Mouse (Mus musculus) layer of hippocampus, adult 9-10 months (tissue): ENCODE results near the gene Fryl.

ENCODE experiments used
- DNase-seq: peaks from one replicate; pipeline ENCODE4 v3.0.0; 2022; ENCODE audit warnings: low spot score

The Fryl gene

GRCm38 (mm10) chr5:73221826-73222225, 34.6 kb downstream of the Fryl start:
- no peak for DNase-seq

- DNase-seq: no peak
Measured at GRCm38 (mm10) chr5:73219716-73220115, 36.7 kb downstream of the Fryl start.

DNA sequence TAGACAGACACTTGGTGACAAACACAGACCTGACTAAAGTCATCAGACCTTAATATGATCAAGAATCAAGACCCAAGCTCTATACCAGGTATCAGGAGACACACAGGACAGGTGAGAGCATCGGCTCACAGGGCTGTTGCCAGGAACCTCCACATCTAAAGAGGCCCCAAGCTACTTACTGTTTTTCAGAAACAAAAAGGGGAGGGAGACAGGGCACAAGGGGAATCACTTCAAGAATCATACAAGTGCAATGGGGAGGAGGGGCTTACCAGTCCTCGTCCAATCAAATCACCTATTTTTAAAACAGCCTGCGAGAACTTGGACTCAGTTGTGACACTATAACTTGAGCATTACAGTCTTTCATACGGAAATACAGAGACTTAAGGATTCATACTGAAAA, 38.4 kb downstream of the Fryl start:
- DNase-seq: no peak

GRCm38 (mm10) chr5:73217116-73217515, 39.3 kb downstream of the Fryl start:
- no peak for DNase-seq

DNA sequence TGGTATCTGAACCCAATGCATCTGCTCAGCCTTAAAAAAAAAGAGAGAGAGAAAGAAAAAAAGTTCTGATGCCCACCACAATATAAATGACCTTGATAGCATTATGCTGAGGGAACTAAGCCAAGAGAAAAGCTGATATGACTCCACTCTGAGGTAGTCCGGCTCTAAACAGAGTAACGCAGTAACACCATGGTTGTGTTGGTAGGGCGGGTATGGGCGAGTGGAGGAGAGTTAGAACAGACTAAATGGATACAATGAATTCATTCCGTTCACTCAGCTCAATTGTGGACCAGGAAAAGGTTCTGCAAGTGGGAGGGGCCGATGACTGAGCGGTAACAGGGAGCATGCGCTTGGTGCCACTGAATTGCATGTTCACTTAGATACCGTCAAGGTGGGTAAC, 40.4 kb downstream of the Fryl start:
- no peak for DNase-seq

GRCm38 (mm10) chr5:73212446-73212845, 44.0 kb downstream of the Fryl start:
- no peak for DNase-seq

GRCm38 (mm10) chr5:73211961-73212360, 44.5 kb downstream of the Fryl start:
- DNase-seq: no peak

DNA sequence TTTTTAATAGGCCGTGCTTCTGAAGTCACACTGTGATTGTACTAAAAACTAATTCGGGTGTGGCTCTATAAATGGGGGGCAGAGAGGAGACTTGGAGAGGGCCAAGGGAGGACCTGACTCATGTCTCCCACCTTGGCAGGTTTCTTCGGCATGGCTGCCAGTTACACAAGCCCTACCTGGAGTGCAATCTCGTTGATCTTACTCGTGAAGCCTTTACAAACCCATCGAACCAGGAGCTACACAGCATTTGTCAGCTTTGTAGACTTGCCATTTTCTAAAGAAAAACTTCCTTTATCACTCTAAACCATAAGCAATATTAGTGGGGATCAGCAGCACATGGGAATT, 45.5 kb downstream of the Fryl start:
- no peak for DNase-seq

DNA sequence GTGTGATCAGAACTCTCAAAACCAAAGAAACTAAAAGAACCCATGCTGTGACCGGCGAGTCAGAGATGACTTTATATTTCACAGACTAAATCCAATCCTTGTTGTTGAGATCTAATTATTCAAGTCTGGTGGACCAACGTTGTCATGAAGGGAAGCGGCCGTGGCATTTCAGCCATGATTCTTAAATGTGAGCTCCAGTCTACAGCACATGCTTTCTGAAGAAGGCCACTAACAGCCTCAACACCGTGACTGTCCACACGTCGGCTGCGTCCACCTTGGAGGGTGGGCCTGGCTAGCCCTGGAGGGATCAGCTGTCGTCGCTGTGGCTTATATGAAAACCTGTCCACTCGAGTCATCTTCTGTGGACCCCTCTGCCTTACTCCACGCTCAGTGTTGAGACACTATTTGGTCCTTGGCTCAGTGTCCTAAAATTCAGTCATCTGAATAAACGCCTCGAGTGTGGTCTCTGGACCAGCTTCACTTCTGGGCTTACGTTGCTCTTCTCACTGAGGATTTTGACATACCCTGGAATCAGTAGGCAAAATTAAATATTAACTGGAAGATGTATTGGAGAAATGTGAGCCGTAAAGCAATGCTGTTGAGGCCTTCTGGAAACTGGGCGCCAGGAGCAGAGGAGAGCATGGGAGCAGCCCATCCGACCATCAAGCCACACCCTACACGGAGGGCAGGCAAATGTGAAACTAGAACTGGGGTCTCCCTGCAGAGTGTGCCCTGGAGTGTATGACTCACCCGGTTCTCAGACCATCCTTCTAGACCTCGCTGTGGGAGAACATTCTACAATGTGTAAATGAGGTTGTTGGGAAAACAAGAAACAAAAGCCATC, 46.1 kb downstream of the Fryl start:
- no peak for DNase-seq

DNA sequence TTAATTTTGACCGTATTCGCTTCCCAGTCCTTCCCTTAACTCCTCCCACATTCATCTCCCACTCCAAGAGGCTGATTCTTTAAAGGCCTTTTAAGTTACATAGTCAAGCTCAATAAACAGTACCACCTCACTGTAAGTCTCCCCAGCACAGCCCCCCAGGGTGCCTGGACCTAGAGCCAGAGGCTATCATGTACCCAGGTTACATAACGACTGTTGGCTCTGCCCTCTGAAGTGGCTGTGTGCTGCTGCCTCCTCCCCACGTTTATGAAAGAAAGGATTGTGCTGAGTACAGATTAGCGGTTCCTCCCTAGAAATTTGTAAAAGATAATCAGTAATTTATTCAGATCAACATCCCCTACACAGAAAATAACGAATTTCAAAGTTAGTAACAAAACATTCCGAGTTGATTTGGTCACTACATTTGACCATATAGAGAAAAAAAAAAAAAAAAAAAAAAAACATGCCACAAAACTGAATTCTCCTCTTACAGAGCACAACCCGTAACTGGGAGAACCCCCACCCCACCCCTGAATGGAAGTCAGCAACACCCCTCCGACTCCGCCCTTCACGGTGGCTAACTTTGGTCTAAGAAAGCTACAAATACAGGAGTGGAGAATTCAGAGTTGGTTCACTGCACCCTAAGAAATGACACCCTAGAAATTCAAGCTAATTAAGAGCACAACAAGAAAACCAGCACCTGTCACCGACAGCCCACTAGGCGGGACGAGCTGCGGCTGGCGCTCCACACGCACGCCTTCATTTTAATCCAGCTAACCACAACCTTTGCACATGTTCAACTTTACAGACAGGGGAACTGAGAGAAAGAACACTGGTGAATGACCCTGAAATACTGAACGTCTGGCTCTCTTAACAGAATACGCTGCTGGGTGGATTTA, 47.0 kb downstream of the Fryl start:
- DNase-seq: no peak

- no peak for DNase-seq
Measured at GRCm38 (mm10) chr5:73208645-73209044, 47.8 kb downstream of the Fryl start.

DNA sequence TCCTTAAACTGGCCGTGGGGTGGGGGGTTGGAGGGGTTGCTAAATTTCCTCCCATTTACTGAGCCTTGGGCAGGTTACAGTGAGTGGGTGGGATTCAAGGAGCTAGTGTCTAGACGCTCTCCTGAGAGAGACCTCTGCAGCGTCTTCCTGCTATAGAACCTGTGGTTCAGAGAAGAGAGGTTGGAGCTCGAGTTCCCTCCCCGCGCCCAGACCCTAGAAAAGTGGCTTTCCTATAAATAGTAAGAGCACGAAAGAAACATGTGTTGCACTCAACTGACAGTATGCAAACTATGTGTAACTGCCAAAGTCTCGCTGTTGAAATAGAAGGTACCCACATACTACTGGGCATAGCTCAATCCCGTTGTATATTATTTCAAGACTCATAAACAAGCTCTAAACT, 49.7 kb downstream of the Fryl start:
- no peak for DNase-seq

- DNase-seq: no peak
Measured at GRCm38 (mm10) chr5:73205996-73206629, 50.3 kb downstream of the Fryl start.

- DNase-seq: no peak
Measured at GRCm38 (mm10) chr5:73205050-73205449, 51.4 kb downstream of the Fryl start.

DNA sequence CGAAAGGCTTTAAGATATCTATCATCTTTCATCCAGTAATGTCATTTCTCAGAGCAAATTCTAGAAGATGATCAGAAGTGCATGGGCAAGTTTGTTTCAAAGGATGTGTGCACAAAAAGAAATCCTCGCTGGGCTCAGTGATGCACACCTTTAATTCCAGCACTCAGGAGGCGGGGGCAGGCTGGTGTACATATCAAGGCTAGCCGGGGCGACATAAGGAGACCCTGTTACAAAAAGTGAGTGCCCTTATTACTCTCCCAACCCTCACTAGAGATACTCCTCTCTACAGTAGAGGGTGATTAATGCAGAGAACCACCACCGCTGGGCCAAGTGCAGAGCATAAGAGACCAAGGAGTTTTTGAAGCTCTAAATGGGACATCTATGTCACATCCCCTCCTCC, 53.9 kb downstream of the Fryl start:
- DNase-seq: no peak

DNA sequence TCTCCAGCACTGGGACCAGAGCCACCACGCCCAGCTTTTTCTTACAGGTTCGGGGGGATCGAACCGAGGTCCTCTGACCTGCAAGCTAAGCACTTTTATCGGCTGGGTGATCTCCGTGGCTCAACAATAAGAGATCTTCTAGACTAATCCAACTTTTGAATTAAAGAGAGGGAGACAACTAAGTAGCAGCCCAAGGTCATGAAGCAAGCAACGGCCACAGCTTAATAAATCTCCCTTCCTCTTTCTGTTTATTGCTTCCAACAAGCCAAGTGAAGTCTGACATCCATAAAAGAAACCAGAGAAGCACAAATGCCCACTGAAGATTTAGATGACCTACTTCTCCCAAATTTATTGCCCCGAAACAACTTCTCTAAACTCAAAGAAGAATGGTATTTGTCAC, 54.3 kb downstream of the Fryl start:
- no peak for DNase-seq

- DNase-seq: no peak
Measured at GRCm38 (mm10) chr5:73200387-73201384, 55.7 kb downstream of the Fryl start.

- DNase-seq: no peak
Measured at GRCm38 (mm10) chr5:73199586-73199985, 56.8 kb downstream of the Fryl start.

DNA sequence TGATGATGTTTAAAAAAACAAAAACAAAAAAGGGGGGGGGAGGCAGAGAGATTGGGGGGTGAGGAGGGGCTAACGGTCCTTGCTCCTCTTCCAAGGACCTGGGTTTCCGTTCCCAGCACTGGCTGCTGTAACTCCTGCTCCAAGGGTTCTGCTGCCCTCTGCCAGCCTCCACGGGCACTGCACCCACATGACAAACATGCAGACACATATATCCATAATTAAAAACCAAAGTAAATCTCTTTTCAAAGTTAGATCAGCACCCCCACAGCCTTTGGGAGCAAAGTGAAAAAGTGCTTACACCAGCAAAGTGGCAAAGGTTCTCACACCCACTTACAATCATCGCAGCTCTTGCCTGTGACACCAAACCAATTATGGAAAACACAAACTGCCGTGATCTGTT, 57.7 kb downstream of the Fryl start:
- DNase-seq: no peak

- no peak for DNase-seq
Measured at GRCm38 (mm10) chr5:73197796-73198195, 58.6 kb downstream of the Fryl start.

DNA sequence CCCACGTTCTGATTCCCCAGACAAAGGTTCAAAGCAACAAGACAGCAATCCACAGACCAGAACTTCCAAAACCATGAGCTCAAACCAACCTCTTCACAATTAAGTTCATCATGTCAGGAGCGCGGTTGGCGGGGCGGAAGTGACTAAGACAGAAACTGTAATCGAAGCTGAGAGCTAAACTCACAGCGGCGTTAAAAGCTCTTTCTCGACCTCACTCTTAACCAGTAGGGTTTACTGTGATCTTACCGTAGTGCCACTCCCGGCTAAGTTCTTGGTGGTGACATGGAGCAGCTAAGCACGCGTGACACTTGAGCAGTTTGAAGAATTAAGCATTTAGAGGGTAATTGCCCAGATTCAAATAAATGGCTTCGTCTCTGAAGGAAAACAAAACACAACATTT, 61.7 kb downstream of the Fryl start:
- no peak for DNase-seq
